Mouse (Mus musculus) kidney, adult 10 weeks (tissue): ENCODE measurements around the gene Vmn1r30. TPM values are rescaled to one million over a fixed set of nuclear protein-coding genes. Genes with fewer than 3 reads are reported as not detected.

Source experiments
- polyA plus RNA-seq: library from polyadenylated mRNA; stranded (reverse); fragments of 350-450 nt; fragmentation: Illumina TruSeq; extraction: RNeasy Lipid Tissue Mini Kit (QIAGEN cat#74804); gene quantifications from one replicate; pipeline ENCODE4 v1.2.3, GENCODE M21; 2014; ENCODE audit warnings: low read depth, low replicate concordance

Gene Vmn1r30
- polyA plus RNA-seq: not detected

DNA sequence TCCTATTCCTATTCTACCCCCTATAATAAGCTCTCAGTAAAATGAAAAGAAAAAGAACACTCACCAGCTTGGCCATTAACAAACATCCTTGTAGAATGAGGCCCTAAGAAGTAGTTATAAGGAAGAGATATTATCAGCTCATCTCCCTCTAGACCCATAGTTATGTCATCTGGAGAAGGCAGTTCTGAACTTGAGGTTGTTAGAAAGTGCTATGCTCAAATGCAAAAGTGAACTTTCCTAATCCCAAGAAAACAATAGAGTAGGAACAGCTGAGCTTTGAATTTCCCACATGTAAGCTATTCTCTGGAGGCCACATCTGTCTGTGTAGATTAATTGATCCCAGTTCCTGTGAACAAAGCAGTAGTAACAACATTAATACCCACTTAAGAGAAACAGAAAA, at the start of gene Vmn1r30:
Gene Vmn1r30, minus strand, starts transcription at position 101 of the 400 bp plus-strand sequence.

DNA sequence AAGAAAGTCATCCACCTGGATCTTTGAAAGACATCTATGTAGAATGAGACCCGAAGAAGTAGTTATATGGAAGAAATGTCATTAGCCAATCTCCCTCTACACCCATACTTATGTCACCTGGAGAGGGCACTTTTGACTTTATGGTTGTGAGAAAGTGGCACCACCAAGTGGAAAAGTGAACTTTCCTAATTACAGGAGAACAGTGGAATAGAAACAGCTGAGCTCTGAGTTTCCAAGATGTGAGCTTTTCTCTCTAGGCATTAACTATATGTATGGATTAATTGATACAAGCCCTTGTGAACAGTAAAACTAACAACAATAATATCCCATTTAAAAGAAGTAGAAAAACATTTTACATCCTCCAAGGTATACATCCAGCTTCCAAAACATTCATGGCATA, 32.0 kb upstream of the Vmn1r30 start, which contains the start of gene Vmn1r31:
Gene Vmn1r31, minus strand, starts transcription at position 101 of the 400 bp plus-strand sequence.

Other genes starting within 250 kb of the Vmn1r30 start
- gene Vmn1r27, start 224.6 kb downstream of the Vmn1r30 start, polyA plus RNA-seq: not detected
- gene Vmn1r28, start 181.3 kb downstream of the Vmn1r30 start, polyA plus RNA-seq: not detected
- not detected for gene Vmn1r29, start 141.8 kb downstream of the Vmn1r30 start, polyA plus RNA-seq
- gene Vmn1r31, start 31.9 kb upstream of the Vmn1r30 start, polyA plus RNA-seq: not detected
- gene Abcg2, start 141.1 kb upstream of the Vmn1r30 start, polyA plus RNA-seq: 953 TPM